Mouse (Mus musculus): Measurements from ENCODE around the gene 2610528A11Rik.

- TF ChIP-seq CTCF (IDR thresholded peaks at IDR 0.05; ENCODE audit: extremely low read depth, insufficient read length, insufficient replicate concordance, low read depth, low read length) = no peak
- TF ChIP-seq POLR2A (IDR thresholded peaks at IDR 0.05; ENCODE audit: low read depth, low read length) = no peak
Measured at GRCm38 (mm10) chr14:37083755-37084154, 30.1 kb downstream of the 2610528A11Rik start.
